Mouse (Mus musculus) kidney, adult 8-10 months (tissue): ENCODE data around the gene Gm10665.
"Not testable (repeated sequence)": the region's sequence is repeated elsewhere in the genome, so short reads cannot be mapped to it uniquely, and the experiment has no call there.

Experiments used
- DNase-seq, 2 experiments: peaks; one replicate each; pipeline ENCODE4 v3.0.0; 2022

Gm10665 gene

GRCm38 (mm10) chr7:22463975-22464374 lies at the start of gene Gm10665:
Gm10665 (minus strand) TSS chr7:22464075.
- DNase-seq, result not testable (repeated sequence)

GRCm38 (mm10) chr7:22499578-22499977 lies 35.7 kb upstream of the Gm10665 start, which contains the start of gene Vmn1r151:
Vmn1r151 (minus strand) TSS chr7:22499678.
- DNase-seq, result not testable (repeated sequence)

GRCm38 (mm10) chr7:22438129-22438528 lies 25.7 kb downstream of the Gm10665 start, which contains the start of gene Vmn1r149:
Vmn1r149 (minus strand) TSS chr7:22438229.
- not testable (repeated sequence) for DNase-seq

GRCm38 (mm10) chr7:22413283-22413682 lies 50.6 kb downstream of the Gm10665 start, which contains the start of gene Vmn1r148:
Vmn1r148 (plus strand) TSS chr7:22413583.
- not testable (repeated sequence) for DNase-seq
